Mouse (Mus musculus): ENCODE measurements around the gene Zfp280b.
"Not testable (repeated sequence)": the region's sequence is repeated elsewhere in the genome, so short reads cannot be mapped to it uniquely, and the experiment has no call there.

The Zfp280b gene

DNA sequence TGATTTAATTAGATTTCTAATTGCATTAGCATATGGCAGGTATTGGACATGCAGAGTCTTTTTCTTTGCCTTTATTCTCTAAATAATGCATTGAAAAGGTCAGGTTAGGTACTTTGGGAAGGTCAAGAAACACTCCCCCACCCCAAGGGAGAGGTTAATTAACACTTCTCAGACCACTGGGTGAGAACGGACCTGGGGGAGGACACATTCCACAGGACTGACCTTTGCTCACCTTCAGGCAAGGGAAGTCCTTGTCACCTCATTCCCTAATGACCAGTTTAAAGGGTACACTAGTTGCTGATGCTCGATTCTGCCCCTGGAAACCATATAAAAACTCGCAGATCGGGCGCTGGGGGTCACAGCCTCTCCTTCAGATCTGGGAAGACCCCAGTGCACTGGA, 3.2 kb upstream of the Zfp280b start:
- in situ Hi-C loops (cut with MboI; ENCODE audit: low sequenced_read_pairs) = no loop called here

- in situ Hi-C loops (cut with MboI; ENCODE audit: low sequenced_read_pairs) = no loop called here
These were observed 2.0 kb upstream of the Zfp280b start for GRCm38 (mm10) chr10:76030496-76030895.

GRCm38 (mm10) chr10:76031511-76032401, 694 bp upstream of the Zfp280b start:
- in situ Hi-C loops (cut with MboI; ENCODE audit: low sequenced_read_pairs) = no loop called here

- in situ Hi-C loops (cut with MboI; ENCODE audit: low sequenced_read_pairs) = no loop called here
These were observed 637 bp downstream of the Zfp280b start for GRCm38 (mm10) chr10:76033119-76033455.

DNA sequence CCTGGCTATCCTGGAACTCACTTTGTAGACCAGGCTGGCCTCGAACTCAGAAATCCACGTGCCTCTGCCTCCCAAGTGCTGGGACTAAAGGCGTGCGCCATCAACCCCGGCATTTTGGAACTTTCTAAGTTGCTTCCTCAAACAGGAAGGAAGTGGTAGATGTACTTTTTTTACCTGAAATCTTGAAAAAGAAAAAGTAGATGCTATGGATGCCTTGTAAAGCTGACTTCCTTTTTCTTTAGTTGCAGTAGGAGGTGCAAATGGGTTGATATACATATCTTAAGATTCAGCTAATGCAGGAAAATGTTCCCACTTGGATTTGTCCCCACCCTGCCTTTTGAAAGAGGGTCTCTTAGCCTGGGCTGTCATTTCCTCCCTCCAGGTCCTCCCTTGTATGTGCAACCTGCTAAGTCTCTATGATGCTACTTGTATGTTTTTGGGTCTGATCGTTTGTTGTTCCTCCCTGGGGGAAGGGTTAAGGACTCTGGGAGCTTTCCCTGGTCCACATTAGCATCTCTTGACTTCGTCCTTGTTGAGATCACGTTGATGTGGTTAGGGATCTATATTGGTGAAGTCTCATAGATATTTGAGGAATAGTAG, 1.7 kb downstream of the Zfp280b start:
- in situ Hi-C loops (cut with MboI; ENCODE audit: low sequenced_read_pairs) = no loop called here

- in situ Hi-C loops (cut with MboI; ENCODE audit: low sequenced_read_pairs) = no loop called here
These were observed 2.8 kb downstream of the Zfp280b start for GRCm38 (mm10) chr10:76035277-76035676.

DNA sequence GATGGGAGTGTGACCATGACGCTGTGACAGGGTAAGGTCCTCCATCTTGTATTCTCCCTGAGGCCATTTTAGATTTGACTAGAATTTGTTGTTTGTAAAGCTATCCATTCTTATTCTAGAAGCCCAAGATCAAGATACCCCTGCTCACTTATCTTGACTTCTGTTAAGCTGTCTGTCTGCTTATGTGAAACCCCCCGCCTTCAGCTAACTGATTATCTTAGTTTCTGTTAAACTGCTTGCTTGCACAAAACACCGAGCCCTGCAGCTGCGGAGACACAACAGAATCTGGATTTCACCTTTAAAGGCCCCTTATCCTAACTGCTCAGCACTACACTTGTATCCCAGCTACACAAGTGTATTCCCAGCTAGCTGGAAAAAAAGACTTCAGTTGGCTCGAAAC, 4.5 kb downstream of the Zfp280b start:
- in situ Hi-C loops (cut with MboI; ENCODE audit: low sequenced_read_pairs) = no loop called here

- in situ Hi-C loops (cut with MboI; ENCODE audit: low sequenced_read_pairs) = no loop called here
These were observed 12.9 kb downstream of the Zfp280b start for GRCm38 (mm10) chr10:76045343-76045742.

DNA sequence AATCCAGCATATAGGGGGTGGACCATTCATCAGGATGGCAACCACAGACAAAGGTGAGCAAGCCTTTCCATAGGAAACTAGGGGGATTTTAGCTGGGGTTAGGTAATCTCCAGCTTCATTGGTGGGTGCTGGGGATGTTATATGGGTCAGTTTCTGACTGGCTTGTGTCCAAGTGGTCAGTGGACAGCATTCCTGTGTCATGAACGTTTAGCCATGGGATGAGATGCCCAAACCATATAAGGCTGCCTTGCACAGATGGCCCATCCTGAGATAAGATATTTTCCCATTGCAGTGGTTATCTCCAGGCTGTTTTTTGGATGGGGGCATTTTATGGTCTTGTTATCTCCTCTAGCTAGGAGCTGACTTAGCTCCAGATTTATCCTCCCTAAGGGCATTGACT, 14.3 kb downstream of the Zfp280b start:
- in situ Hi-C loops (cut with MboI; ENCODE audit: low sequenced_read_pairs) = no loop called here

DNA sequence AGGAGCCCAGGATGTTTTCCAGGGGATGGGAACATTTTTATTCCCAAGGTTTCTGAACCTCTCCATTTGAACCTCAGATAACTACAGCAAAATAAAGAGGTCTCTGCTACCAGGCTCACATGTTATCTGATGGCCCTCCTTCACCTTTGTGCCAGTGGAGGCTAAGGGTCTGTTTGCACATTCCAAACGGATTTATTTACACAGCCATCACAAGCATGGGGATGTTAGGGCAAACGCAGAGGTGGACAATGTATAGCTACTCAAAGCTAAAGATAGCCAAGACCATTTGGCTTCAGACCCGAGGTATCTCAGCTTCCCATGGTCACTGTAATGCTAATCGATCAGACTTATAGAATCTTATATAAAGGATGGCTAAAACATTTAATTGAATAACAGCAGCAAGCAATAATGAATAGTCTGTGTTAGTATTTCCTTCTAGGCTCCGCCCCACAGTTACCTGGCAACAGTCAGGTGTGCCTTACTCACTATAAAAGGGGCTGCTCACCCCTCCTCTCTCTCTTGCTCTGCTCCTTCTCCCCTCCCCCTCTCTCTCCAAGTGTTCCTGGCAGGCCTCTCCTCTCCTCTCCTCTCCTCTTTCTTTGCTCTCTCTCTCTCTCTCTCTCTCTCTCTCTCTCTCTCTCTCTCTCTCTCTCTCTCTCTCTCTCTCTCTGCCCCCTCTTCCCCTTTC, 14.9 kb downstream of the Zfp280b start:
- in situ Hi-C loops (cut with MboI; ENCODE audit: low sequenced_read_pairs) = no loop called here

- in situ Hi-C loops (cut with MboI; ENCODE audit: low sequenced_read_pairs) = no loop called here
These were observed 16.5 kb downstream of the Zfp280b start for GRCm38 (mm10) chr10:76048967-76049366.

DNA sequence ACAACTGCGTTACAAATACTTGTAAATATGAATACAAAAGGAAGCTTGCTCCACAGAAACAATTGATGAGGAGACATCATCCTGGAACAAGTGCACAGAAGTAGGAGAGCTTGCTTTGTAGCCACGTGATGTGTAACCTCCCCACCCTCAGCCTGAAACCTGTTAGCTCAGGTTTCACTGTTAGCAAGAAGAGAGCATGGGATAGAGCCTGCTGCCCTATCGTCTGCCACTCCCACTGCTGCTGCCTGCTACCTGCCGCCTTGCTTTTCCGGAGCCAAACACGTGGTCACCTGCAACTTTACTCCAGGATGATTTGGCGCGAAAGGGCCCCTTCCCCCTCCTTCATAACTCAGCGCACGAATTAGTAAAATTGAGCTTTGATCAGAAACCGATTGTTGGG, 19.4 kb downstream of the Zfp280b start:
- in situ Hi-C loops (cut with MboI; ENCODE audit: low sequenced_read_pairs) = no loop called here

DNA sequence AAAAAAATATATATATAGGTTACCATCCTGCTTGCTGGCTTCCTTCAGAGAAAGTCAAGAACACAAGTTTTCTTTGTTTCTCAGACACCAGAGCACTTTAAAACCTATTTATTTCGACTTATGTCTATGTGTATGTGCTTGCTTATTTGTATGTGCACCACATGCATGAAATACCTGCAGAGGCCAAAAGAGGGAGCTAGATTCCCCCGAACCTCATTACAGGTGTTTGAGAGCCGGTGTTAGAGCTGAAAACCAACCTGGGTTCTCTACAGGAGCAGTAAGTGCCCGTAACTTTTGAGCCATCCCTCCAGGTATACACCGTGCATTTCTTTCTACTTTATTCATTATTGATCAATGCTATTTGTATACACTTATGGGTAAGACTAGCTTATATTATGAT, 30.0 kb downstream of the Zfp280b start:
- in situ Hi-C loops (cut with MboI; ENCODE audit: low sequenced_read_pairs) = no loop called here

DNA sequence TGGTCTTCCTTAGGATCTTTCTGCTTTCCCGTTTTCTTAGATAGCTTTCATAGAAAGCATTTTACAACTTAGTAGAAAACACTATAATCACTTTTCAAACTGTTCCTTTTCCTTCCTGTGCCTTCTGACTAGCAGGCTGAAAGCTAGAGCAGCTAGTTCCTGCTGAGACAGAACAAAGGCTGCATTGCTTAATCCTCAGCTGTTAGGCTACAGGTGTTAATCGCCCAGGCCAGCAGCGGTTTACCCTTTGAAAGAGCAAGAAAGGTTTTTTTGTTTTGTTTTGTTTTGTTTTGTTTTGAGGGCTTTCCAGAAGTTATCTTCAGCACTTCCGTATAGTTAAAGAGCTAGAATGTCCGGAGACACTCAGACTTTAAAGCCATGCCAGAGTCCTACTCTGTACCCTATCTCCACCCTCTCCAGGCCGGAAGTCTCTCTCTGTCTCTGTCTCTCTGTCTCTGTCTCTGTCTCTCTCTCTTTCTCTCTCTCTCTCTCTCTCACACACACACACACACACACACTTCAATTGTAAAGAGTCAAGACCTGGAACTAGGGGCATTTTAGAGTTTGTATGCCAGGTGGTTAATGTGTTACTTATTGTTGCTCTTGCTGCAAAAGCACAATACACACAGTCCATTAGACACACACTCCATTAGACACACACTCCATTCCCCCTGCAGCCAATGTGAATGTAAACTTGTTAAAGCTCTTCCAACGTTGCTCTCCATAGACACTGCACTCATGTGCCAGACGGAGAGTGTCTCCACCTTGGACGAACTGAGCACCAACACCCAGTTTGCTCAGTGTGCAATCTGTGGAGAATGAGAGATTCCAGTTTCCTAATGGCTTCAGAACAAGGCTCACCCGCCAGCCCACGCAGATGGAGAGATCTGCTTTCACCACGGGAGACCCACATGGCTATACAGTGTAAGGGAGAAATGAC, 35.5 kb downstream of the Zfp280b start:
- in situ Hi-C loops (cut with MboI; ENCODE audit: low sequenced_read_pairs) = no loop called here

DNA sequence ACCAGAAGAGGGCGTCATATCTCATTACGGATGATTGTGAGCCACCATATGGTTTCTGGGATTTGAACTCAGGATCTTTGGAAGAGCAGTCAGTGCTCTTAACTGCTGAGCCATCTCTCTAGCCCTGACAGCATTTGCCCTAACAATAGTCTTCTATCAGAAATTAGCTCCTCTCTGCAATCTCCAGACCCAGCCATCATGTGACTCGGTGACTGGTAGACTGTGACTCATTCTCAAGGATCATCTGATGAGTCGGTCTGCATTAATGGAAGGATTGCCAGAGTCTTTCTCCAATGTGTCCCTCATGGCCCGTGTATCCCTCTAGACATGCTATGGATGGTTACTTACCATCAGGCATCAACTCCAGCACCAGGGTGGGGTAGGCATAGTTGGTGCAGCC, 39.6 kb downstream of the Zfp280b start:
- in situ Hi-C loops (cut with MboI; ENCODE audit: low sequenced_read_pairs) = not testable (repeated sequence)

DNA sequence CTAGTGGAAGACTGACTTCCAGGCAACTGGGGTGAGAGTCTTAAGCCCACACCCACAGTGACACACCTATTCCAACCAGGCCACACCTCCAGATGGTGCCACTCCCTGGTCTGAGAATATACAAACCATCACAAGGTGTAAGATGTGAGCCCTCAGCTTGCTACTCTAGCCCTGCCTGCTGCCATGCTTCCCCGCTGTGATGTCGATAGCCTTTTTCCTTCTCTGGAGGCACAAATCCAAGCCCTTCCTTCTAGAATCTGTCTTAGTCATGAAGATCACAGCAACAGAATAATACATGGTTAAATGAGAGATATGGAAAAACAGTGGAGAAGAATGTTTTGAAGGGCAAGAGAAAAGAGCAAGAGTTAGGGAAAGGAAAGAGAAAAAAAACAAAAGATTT, 44.6 kb downstream of the Zfp280b start:
- in situ Hi-C loops (cut with MboI; ENCODE audit: low sequenced_read_pairs) = not testable (repeated sequence)
